Mouse (Mus musculus) lung, postnatal 4 days (tissue): ENCODE data around the gene Sh3gl1.
A peak's percentile ranks its signal among the peaks of the same experiment; 100 is the strongest.
"Not testable (repeated sequence)": the region's sequence is repeated elsewhere in the genome, so short reads cannot be mapped to it uniquely, and the experiment has no call there.

Experiments used
- DNase-seq, 2 experiments: peaks; one replicate each; pipeline ENCODE4 v3.0.0; 2021

Gene Sh3gl1

GRCm38 (mm10) chr17:56036176-56036900, at the start of gene Sh3gl1:
TSS of gene Sh3gl1 (minus strand) at chr17:56036635.
- peak; percentile 99 to 100 for DNase-seq

GRCm38 (mm10) chr17:56080781-56081585, 44.5 kb upstream of the Sh3gl1 start:
- DNase-seq, result peak; percentile 34 to 58

GRCm38 (mm10) chr17:56079921-56080320, 43.5 kb upstream of the Sh3gl1 start:
- peak in 1 of 2 experiments; percentile 15 for DNase-seq

GRCm38 (mm10) chr17:56078880-56079795, 42.7 kb upstream of the Sh3gl1 start, which contains the start of gene Hdgfl2:
TSS of gene Hdgfl2 (plus strand) at chr17:56079634.
- peak; percentile 100 for DNase-seq

GRCm38 (mm10) chr17:56078361-56078760, 41.9 kb upstream of the Sh3gl1 start:
- DNase-seq, result not testable (repeated sequence)

GRCm38 (mm10) chr17:56077523-56077922, 41.1 kb upstream of the Sh3gl1 start:
- no peak for DNase-seq

GRCm38 (mm10) chr17:56074827-56075208, 38.4 kb upstream of the Sh3gl1 start, which contains the start of gene Ubxn6:
TSS of gene Ubxn6 (minus strand) at chr17:56075028.
- peak; percentile 98 to 99 for DNase-seq

- peak; percentile 90 to 93 for DNase-seq
These were observed 37.8 kb upstream of the Sh3gl1 start for GRCm38 (mm10) chr17:56074097-56074826.

GRCm38 (mm10) chr17:56072243-56072642, 35.8 kb upstream of the Sh3gl1 start:
- no peak for DNase-seq

- DNase-seq, result no peak
These were observed 34.7 kb upstream of the Sh3gl1 start for GRCm38 (mm10) chr17:56071126-56071525.

- DNase-seq, result no peak
These were observed 32.6 kb upstream of the Sh3gl1 start for GRCm38 (mm10) chr17:56069066-56069465.

GRCm38 (mm10) chr17:56066451-56066850, 30.0 kb upstream of the Sh3gl1 start:
- DNase-seq, result no peak

GRCm38 (mm10) chr17:56065715-56066114, 29.3 kb upstream of the Sh3gl1 start:
- DNase-seq, result not testable (repeated sequence)

GRCm38 (mm10) chr17:56062081-56062480, 25.6 kb upstream of the Sh3gl1 start:
- no peak for DNase-seq

- no peak for DNase-seq
These were observed 21.1 kb upstream of the Sh3gl1 start for GRCm38 (mm10) chr17:56057381-56058120.

- no peak for DNase-seq
These were observed 19.7 kb upstream of the Sh3gl1 start for GRCm38 (mm10) chr17:56055945-56056678.

GRCm38 (mm10) chr17:56054938-56055337, 18.5 kb upstream of the Sh3gl1 start:
- no peak for DNase-seq

GRCm38 (mm10) chr17:56051369-56051768, 14.9 kb upstream of the Sh3gl1 start:
- DNase-seq, result no peak

GRCm38 (mm10) chr17:56040857-56041163, 4.4 kb upstream of the Sh3gl1 start:
- DNase-seq, result no peak

- DNase-seq, result peak; percentile 98
These were observed 3.8 kb upstream of the Sh3gl1 start, which contains the start of gene Chaf1a for GRCm38 (mm10) chr17:56040030-56040856. TSS of gene Chaf1a (plus strand) at chr17:56040439.
